Mouse (Mus musculus) G1E-ER4 (cell line): ENCODE results near the gene Tor3a. TPM values are rescaled to one million over a fixed set of nuclear protein-coding genes. Genes with fewer than 3 reads are reported as not detected.

Experiments used
- GATA1 ChIP-seq: IDR thresholded peaks from one replicate; pipeline ENCODE4 v1.8.0; 2012; ENCODE audit warnings: low read length, inconsistent platforms
- polyA plus RNA-seq: library from polyadenylated mRNA; stranded (reverse); fragments of >175 nt; gene quantifications from 2 replicates; pipeline ENCODE4 v1.2.3, GENCODE M21; 2012

Gene Tor3a
- polyA plus RNA-seq, 1 experiment = 2.4 TPM

DNA sequence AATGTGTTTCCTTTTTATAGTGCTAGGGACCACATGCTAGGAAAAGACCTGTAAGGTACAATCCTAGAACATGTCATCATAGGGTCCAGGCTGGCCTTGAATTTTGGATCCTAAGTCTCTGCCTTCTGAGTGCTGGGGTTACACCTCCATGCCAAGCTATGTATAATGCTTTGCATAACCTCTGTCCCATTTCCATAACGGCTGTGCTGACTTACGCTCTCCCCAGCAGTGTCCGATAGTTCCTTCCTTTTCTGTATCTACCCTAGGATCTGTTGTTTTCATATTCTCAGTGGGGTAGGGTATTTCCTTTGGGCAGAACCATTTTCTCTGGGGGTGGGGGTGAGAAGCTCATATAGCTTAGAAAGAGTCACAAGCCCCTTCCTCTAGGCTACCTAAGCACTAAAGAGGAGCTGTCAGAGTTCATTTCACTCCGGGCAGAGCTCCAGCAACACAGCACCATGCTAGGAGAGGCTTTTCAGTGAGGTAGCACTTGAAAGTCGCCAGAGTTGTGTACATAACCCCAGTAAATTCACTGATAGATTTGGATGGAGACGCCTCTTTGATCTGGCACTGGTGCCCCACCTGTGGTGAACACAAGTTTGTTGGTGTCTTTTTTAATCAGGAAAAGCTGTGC lies 21.9 kb downstream of the Tor3a start:
- TF ChIP-seq GATA1 = no peak

DNA sequence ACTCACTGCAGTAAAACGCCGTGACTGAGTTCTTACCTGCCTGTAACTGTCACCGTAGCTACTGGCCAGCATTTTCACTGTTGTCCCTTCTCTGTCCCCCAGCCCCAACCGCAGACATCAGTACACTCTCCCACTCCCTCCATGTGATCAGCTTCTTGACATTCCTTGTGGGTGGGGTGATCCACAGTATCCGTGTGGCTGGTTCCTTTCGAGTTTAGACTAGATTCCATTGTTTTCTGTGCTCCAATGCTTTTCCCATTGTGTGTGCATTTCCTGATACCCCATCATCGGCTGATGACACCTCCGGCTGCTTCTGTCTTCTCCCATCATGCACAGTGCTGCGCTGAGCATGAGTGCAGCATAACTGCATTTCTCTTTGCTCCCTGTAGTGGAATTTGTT lies 23.5 kb downstream of the Tor3a start:
- TF ChIP-seq GATA1 = no peak

DNA sequence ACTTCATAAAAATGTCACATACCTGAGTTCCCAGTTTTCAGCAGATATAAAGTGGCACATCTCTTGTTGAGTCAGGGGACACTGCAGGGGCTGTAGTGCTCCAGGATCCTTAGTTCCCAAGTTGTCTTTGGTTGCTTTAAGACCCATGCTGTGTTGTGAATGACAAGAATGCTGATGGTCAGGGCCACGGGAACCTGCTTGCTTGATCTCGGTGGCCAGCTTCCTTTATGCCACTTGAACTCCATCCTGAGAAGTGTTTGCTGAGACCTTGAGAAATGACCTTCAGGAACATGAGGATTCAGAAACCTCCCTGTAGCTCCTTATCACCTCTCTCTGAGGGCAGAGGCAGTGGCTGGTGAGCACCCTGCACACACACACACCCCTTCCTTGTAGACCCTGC lies 25.5 kb downstream of the Tor3a start:
- no peak for TF ChIP-seq GATA1

DNA sequence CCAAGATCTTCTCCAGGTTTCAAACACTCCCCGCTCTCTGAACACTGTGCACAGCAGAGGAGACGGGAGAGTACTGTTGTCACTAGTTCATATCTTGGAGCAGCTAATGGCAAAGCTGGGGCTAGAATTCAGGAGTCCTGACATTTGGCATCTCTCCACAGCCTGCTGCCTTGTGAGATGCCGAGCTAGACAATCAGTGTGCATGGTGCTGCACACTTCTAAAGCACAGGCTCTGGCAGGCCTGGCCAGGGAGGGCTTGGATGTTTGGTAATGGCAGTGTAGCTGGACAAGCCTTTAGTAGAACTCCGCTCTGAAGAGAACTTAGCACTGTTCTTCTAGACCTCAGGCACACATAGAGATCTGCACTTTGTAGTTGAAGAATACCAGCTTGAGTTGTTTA lies 28.2 kb downstream of the Tor3a start:
- TF ChIP-seq GATA1 = no peak

DNA sequence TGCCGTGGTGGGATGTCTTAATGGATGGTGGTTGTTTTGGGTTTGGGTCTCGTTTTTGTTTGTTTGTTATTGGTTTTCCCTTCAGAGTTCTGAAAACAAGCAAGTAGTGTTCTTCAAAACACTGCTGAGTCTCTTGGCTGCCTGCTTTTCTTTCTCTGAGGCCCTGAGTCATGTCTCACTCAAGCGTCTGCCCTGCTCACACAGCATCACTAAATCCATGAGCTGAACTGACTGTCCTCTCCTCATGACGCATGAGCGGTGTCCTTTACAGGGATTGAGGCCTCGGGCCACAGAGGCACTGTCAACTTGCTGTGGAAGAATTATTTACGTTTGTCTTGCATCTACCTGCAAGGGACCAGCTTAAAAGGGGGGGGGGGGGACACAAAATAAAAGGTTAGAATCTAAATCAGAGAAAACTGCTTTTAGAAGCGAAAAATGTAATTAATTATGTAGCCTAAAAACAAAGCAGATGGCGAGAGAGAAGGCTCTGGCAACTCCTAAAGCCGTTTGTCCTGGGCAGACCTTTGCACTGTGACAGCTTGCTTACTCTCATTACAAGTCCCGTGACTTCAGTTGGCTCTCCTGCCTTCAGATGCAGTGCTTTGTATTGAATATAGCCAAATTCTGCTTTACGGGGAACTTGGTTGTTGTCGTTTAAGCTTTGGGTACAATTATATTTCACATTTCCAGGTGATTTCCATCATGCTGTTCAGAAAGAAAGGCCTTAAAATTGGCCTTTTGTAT lies 29.2 kb downstream of the Tor3a start:
- TF ChIP-seq GATA1 = no peak

DNA sequence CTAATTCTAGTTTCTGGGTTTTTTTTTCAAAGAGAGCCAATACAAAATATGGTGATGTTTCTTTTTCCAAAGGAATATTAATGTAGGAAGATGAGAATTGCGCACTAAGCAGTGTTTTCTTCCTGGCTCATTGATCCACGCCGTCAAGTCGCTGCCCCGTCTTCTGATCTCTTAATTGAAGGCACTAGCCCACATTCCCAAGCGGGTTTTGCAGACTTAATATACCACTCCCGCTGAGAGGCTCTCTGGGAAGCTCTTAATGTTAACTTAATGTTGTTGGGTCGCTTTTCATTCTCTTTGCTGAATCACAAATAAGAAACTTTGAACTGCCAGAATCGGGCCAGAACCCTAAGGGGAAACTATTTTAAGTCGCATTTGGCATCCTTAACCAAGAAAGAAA lies 30.1 kb downstream of the Tor3a start:
- TF ChIP-seq GATA1 = no peak

DNA sequence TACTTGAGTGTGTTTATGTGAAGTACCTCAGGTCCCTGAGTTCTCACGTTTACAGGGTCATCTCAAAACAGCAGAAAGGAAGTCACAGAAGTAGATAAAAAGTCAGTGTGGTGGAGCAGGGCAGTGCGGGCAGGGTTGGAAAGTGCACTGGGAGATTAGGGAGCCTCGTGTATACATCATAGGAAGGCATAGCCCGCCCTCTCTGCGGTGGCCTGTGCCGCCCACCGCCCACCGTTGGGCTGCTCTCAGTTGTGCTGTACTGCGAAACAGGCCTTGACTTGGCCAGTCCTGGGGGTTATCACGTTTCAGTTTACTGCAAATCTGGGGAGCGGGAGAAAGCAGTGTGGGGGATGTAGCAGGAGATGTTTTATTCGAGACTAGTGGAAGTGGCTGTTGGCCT lies 31.3 kb downstream of the Tor3a start:
- TF ChIP-seq GATA1 = no peak

DNA sequence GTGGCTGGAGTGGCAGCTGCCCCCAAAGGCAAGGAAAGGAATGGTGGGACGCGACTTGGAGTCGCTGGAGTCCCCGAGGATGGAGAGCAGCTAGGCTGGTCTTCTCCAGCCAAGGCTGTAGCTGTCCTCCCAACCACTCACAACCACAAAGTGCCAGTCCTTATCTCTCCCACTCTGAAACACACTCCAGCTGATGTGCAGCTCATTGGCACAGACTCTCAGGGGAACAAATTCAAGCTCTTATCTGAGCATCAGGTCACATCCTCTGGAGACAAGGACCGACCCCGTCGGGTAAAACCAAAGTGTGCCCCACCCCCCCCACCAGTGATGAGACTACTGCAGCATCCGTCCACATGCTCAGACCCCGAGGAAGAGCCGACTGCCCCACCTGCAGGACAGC lies 32.3 kb downstream of the Tor3a start:
- no peak for TF ChIP-seq GATA1

DNA sequence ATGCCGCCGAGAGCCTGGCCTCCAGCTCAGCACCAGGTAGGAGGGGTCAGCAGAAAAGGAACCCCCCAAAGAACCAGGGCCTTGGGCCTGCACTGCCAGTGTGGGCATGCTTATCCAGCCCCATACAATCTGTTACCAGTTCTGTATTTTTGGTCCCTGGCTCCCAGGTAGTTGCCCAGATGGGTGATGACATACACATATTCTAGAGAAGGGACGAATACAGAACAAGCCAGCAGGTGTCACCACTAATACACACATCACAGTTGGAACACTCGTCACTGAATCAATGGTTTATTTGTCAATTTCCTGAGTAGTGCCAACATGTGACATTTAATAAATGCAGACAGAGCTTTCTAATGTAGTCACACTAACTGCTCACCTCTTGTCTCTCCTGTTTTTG lies 33.6 kb downstream of the Tor3a start:
- no peak for TF ChIP-seq GATA1

DNA sequence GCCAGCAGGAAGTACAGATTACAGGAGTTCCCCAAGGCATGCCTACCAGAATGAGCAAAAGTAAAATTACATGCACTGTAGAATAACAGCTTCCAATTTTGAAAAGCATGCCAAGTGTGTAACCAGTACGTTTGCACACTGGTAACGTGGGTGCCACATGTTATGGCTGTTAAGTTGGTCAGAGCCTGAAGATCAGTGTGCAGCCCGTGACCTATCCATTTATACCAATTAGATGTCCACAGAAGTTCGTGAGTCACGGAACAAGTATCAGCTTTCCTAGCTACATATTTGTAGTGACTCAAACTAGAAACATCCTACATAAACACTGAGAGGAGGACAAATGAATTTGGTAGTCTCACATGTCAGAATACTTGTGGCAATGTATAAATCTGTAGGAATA lies 34.7 kb downstream of the Tor3a start:
- TF ChIP-seq GATA1 = no peak

DNA sequence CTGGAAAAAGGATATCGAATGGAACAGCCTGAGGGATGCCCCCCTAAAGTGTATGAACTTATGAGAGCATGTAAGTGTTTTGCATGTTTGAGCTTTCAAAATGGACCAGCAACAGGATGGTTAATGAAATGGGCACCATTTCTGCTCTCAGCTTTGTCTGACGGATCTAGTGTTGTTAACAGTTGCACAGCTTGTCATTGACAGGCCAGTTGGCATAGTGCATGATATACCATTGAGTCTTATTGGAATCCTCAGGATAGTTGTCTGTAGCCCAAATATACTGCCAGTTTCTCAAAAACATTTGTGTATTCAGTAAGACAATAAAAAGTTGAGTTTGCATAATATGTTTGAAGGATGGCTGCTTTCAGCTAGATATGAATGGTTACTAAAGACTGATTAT lies 39.0 kb downstream of the Tor3a start:
- no peak for TF ChIP-seq GATA1

DNA sequence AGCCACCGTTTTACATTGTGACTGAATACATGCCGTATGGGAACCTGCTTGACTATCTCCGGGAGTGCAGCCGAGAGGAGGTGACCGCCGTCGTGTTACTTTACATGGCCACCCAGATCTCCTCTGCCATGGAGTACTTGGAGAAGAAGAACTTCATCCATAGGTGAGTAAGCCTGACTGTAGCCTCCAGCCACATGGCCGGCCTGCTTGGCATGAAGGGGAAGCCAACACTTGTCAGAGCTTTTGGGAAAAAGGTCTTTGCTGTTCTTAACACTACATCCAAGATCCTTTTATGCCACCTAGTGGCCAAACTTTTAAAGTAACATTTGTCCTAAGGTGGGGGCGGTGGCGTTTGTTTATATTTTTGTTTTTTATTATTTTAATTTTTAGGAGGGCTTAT lies 41.1 kb downstream of the Tor3a start:
- TF ChIP-seq GATA1 = no peak

DNA sequence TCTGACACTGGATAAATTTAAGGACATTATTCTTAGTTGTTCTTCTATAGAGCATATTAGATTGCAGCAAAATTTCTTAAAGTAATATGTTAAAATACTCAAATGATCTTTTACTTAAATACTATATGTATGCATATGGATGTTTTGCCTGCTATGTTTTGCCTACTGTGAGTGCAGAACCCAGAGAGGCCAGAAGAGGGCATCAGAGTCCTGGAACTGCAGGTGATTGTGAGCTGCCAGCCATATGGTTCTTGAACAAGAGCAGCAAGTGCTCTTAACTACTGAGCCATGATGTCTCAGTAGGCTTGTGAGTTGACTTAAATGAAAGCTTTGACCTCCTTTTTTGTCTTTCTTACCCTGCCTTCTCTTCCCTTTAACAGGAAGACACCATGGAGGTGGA lies 43.2 kb downstream of the Tor3a start:
- no peak for TF ChIP-seq GATA1

DNA sequence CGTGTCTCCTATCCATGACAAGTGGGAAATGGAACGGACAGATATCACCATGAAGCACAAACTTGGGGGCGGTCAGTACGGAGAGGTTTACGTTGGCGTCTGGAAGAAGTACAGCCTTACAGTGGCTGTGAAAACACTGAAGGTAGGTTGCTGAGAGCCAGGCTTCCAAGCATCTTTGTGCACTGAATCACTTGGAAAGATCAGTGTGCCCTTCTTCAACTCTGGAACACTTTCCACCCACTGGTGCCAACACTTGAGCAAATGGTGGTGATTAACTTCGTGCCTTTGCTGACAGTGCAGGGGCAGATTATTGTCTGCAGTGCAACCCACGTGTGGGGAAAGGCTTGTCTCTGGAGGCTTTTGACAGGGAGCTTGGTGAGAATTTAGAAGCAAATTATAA lies 44.2 kb downstream of the Tor3a start:
- TF ChIP-seq GATA1 = no peak

DNA sequence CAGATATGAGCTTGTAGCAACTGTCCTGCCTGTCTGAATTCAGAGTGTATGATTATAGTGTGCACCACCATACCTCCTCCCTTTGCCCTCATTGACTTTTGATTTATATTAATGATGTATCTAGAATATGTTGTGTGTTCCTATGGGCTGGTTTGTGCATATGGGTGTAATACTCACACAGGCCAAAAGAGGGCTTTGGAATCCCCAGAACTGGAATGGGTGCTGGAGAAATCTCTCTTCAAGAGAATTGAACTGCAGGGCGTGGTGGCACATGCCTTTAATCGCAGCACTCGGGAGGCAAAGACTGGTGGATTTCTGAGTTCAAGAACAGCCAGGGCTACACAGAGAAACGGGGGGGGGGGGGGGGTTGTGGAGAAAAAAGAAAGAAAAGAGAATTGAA lies 47.4 kb downstream of the Tor3a start:
- TF ChIP-seq GATA1 = no peak

DNA sequence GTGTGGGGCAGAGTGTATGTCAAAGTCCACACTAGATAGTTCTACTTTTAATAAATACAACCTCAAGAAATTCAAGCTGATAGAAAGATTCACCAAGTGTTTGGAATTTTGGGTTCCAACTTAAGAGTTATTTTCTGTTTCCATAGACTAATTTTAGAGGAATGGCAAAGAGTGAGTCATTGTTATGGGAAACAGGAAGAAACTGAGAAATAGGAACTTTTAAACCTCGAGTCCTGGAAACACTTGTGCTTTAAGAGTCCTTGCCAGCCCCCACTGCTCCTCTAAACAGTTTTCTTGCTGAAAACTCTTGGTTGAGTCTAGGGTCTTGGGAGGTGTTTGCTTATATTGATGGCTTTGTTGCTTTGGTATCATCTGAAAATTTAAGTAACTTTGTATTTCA lies 49.9 kb downstream of the Tor3a start:
- no peak for TF ChIP-seq GATA1

DNA sequence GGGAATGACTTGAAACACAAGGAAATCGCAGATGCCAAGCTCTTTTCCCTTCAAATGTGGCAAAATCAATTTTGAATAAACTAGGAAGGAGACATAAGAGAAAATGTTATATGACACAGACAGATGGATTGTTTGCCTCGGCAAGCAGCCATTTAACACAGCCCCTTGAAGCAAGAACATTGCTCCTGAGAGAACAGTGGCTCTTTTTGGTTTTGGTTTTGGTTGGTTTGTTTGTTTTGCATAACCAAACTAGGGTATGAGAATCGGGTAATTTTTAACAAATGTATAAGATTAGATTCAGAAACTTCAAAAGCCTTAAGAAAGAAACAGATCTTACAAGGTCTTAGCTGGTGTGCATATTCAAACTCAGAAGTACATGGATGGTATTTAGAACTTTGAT lies 53.2 kb downstream of the Tor3a start:
- TF ChIP-seq GATA1 = no peak
